Mouse (Mus musculus): ENCODE data around the gene Fabp6.

The Fabp6 gene
- long read RNA-seq, experiment 1, result 0 reads
- long read RNA-seq, experiment 2, result 0 reads

DNA sequence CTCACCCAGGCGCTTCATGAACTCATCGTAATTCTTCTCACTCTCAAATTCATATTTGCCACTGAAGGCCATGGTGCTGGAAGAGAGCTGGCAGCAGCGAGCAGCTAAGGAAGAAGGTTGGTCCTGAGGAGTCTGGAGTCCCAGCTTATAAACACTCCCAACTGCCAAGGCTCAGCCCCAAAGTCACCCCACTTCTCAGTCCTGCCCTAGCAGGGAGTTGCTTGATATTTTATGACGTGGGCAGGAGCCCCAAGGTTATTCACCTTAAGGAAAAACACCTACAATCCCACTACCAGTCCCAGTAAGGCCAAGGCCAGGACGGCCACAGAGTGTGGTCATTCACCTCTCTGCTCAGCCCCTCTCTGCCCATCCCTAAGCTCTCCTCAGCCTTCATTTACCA, at the start of gene Fabp6:
Gene Fabp6 (minus strand): TSS at position 101 of the 400 bp plus-strand sequence.
- intact Hi-C loops (cut with DNase I), result no loop called here

- intact Hi-C loops (cut with DNase I), result no loop called here
These were observed 43.9 kb upstream of the Fabp6 start for GRCm38 (mm10) chr11:43645286-43645685.

- intact Hi-C loops (cut with DNase I), result no loop called here
These were observed 41.8 kb upstream of the Fabp6 start for GRCm38 (mm10) chr11:43643180-43643591.

- intact Hi-C loops (cut with DNase I), result no loop called here
These were observed 37.1 kb upstream of the Fabp6 start for GRCm38 (mm10) chr11:43638486-43638885.

- intact Hi-C loops (cut with DNase I), result no loop called here
These were observed 35.4 kb upstream of the Fabp6 start for GRCm38 (mm10) chr11:43636761-43637160.

- intact Hi-C loops (cut with DNase I), result no loop called here
These were observed 32.5 kb upstream of the Fabp6 start for GRCm38 (mm10) chr11:43633658-43634401.

DNA sequence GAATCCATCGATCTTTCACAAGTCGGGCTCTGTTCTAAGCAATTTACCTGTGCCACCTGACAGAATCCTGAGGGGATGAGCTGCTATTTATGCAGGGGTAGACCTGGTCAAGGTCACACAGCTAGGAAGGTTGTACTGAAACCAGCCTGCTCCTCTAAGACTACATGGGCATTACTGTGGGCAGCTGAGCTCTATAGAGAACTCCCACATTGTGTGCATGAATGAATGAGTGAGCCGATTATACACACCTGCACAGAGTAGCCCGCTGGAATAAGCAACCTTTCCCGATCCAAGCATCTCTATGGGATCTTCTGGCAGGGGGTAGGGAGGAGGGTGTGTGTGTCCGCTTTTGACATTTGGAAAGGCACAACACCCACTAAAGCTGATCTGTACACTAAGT, 31.8 kb upstream of the Fabp6 start:
- intact Hi-C loops (cut with DNase I), result no loop called here

DNA sequence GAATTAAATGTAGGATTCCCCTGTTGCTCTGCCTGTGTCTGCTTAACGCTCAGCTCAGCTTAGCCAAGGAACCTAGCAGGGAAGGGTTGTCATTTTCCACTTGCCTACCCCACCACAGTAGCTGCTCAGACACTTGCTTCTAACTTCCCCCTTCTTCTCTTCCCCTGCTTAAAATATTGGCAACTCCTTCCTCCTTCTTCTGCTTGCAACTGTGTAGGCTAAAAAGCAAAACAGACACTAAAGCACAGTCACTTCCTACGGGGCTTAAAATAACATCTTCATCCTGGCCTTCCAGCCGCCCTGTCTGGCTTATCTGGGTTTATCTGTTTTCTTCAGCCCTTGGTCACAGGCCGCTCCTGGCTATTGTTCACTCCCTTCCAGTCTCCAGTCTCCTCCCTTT, 31.2 kb upstream of the Fabp6 start:
- intact Hi-C loops (cut with DNase I), result no loop called here

DNA sequence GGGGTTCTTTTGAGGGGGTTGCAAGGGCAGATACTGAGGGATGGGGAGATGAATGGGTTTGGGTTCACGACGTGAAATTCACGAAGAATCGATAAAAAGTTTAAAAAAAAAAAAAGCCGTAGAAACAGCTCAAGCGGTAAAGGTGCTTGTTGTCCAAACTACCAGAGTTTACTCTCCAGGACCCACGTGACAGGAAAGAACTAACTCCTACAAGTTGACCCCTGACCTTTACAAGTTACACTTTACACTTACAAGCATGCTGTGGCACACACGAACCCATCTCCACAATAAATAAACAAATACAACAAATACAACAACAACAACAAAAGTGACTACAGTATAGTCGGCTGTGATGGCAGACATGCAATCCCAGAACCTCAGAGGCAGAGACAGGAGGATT, 30.3 kb upstream of the Fabp6 start:
- intact Hi-C loops (cut with DNase I), result no loop called here

GRCm38 (mm10) chr11:43626927-43627645, 25.7 kb upstream of the Fabp6 start:
- intact Hi-C loops (cut with DNase I), result no loop called here

- intact Hi-C loops (cut with DNase I), result no loop called here
These were observed 25.1 kb upstream of the Fabp6 start for GRCm38 (mm10) chr11:43626300-43626926.

DNA sequence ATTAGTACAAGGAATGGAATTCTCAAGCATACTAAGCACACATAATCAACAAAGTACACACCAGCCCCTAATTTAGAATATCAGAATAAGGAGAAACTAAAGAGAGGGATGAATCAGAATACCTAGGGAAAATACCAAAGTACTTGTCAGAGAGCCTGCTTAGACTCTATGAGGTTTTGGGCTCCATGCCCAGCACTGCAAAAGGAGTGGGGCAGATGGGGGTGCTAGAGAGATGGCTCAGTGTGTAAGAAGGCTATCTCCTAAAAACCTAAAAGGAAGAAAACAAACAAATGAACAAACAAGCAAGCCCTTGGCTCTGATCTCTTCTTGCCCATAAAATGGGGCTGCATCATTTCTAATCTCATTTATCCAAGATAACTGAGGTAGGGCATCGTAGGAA, 23.0 kb upstream of the Fabp6 start:
- intact Hi-C loops (cut with DNase I), result no loop called here

DNA sequence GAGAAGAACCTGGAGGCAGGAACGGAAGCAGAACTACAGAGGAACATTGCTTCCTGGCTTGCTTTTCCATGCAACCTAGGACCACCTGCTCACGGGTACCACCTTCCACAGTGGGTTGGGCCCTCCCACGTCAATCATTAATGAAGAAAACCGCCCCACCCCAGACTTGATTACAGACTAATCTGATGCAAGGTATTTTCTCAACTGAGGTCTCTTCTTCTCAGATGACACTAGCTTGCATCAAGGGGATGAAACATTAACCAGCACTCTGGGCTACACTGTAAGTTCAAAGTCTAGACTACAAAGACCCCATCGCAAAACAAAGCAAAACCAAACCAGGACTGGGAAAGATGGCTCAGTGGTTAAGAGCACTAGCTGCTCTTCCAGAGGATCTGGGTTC, 20.4 kb upstream of the Fabp6 start:
- intact Hi-C loops (cut with DNase I), result no loop called here

- intact Hi-C loops (cut with DNase I), result no loop called here
These were observed 17.1 kb upstream of the Fabp6 start for GRCm38 (mm10) chr11:43618403-43618802.

DNA sequence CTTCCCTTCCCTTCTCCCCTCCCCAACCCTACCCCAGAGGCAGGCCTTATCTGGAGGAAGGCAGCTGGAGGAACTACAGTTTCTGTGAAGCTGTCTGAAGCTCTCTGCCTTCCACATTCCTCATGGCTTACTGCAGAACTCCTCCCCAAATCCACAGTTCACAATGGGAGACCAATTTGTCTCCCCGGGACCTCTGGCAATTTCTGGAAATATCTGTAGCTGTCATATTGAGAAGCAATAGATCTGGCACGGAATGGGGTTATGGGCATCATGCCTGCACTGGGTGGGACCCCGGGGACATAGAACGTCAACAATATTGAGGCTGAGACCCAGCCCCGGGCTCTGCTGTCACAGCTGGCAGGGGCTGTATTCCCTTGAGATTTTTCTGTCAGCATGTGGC, 16.6 kb upstream of the Fabp6 start:
- intact Hi-C loops (cut with DNase I), result no loop called here

- intact Hi-C loops (cut with DNase I), result loop anchor here (2.0 kb wide), 1 partner anchor 118 kb away; no protein-coding TSS in a partner anchor
These were observed 11.6 kb upstream of the Fabp6 start for GRCm38 (mm10) chr11:43612834-43613488.

- intact Hi-C loops (cut with DNase I), result no loop called here
These were observed 9.3 kb upstream of the Fabp6 start for GRCm38 (mm10) chr11:43610662-43611033.

GRCm38 (mm10) chr11:43610006-43610661, 8.8 kb upstream of the Fabp6 start:
- intact Hi-C loops (cut with DNase I), result no loop called here

DNA sequence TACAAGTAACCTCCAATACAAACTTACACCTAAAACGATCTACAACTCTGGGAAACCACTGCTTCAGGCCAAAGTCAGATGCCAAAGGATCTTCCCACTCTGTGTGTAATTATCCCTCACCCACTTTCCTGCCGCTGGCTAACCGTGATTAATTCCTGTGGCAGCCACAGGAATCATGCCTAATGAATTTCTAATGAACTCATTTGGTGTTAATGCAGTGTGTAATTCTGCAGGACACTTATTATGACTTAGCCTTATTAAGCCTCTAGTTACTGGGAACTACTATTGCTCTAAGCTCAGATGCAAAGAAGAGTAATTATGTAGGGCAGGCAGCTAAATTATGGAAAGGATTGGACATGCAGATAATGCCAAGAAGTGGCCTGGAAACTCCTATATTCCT, 7.1 kb upstream of the Fabp6 start:
- intact Hi-C loops (cut with DNase I), result no loop called here

DNA sequence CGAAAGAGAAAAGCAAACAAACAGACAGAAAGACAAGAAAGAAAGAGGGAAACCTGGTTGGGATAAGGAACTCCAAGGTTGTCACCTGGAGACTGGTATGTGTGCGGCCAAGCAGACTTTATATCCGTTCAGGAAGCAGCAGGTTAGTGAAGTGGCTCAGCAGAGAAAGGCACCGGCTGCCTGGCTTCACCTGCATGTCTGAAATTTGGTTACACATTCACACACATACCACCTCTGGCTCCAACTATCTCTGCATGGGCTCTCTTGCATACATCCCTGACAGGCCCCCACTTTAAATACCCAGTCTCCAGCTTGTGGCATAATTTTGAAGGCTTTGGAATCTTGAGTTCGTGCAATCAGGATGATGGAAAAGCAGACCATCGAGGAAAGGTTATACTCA, 4.5 kb upstream of the Fabp6 start:
- intact Hi-C loops (cut with DNase I), result no loop called here

GRCm38 (mm10) chr11:43604891-43605290, 3.6 kb upstream of the Fabp6 start:
- intact Hi-C loops (cut with DNase I), result no loop called here
